ENCODE assay signal across 9 mouse cellular contexts in genomic region chr6:71803609-71804008, GRCm38 (mm10). TPM values are rescaled to one million over a fixed set of nuclear protein-coding genes. Genes with fewer than 3 reads are reported as not detected.
DNase-seq lines count a peak whose midpoint lies in the region; ATAC-seq lines count a peak whose summit lies in the region.
"Had no signal": no experiment of that assay in that cellular context is flagged by ENCODE, and none has a peak within 500 bp of the region (broad histone marks: within the 10 kb centered on the region; RNA-seq: fewer than 3 reads in every experiment).

No protein-coding gene starts in this region.

- H3K36me3 ChIP-seq in heart, embryonic 13.5 days: peaks cover 16% of the 10 kb centered on the region; the same call in 1 of the 2 replicates
- no peaks in the 10 kb centered on the region for H3K36me3 ChIP-seq in liver, embryonic 15.5 days (replicated peaks)
- H3K36me3 ChIP-seq in liver, embryonic 12.5 days: no peaks in the 10 kb centered on the region
- peaks cover 25% of the 10 kb centered on the region for H3K36me3 ChIP-seq in hindbrain, embryonic 15.5 days
- H3K36me3 ChIP-seq in neural tube, embryonic 13.5 days: peaks cover 51% of the 10 kb centered on the region

- peak overlapping the region; percentile 83 for H3K27ac ChIP-seq in heart, embryonic 13.5 days (replicated peaks)
- 0 out of 2 replicates have a peak overlapping the region, but pooled peaks have one; percentile 14 for H3K27ac ChIP-seq in liver, embryonic 15.5 days (replicated peaks)
- no peak overlapping the region; the same call in 1 of the 2 replicates for H3K27ac ChIP-seq in liver, embryonic 12.5 days
- peak overlapping the region; percentile 43; the same call in 1 of the 2 replicates for H3K27ac ChIP-seq in hindbrain, embryonic 15.5 days (replicated peaks)
- H3K27ac ChIP-seq in neural tube, embryonic 13.5 days (replicated peaks): peak overlapping the region; percentile 38; the same call in 1 of the 2 replicates

- H3K9me3 ChIP-seq in heart, embryonic 13.5 days: no peaks in the 10 kb centered on the region
- H3K9me3 ChIP-seq in liver, embryonic 15.5 days (replicated peaks): no peaks in the 10 kb centered on the region
- no peaks in the 10 kb centered on the region for H3K9me3 ChIP-seq in liver, embryonic 12.5 days (replicated peaks)
- H3K9me3 ChIP-seq in hindbrain, embryonic 15.5 days: no peaks in the 10 kb centered on the region
- H3K9me3 ChIP-seq in neural tube, embryonic 13.5 days: no peaks in the 10 kb centered on the region
- H3K9me3 ChIP-seq: megakaryocyte, embryonic 14.5 days had no signal

- intact Hi-C loops in heart, postnatal 25 days (cut with DNase I): loop anchor here (2.0 to 10.0 kb wide), 4 partner anchors 171 to 637 kb away; partner anchors contain the start of genes Kdm3a and Rnf103

- ATAC-seq in heart, embryonic 13.5 days (ENCODE audit: extremely low read depth, insufficient number of reproducible peaks, low FRiP score, low TSS enrichment): no peak
- ATAC-seq in liver, embryonic 15.5 days (ENCODE audit: insufficient read depth): no peak
- ATAC-seq in liver, embryonic 12.5 days: no peak
- peak; percentile 23; the same call in 1 of the 2 replicates for ATAC-seq in hindbrain, embryonic 15.5 days (ENCODE audit: low FRiP score, low read depth)
- peak; percentile 38 for ATAC-seq in neural tube, embryonic 13.5 days (ENCODE audit: low read depth)

- no peak for DNase-seq in heart, postnatal 25 days (ENCODE audit: low spot score)
- DNase-seq in thymus, postnatal 0 days (ENCODE audit: low spot score): no peak
- DNase-seq in retina, embryonic 14.5 days (ENCODE audit: low spot score): no peak

- no peak overlapping the region for H3K4me3 ChIP-seq in heart, embryonic 13.5 days
- no peak overlapping the region for H3K4me3 ChIP-seq in liver, embryonic 15.5 days (replicated peaks)
- no peak overlapping the region for H3K4me3 ChIP-seq in liver, embryonic 12.5 days
- no peak overlapping the region for H3K4me3 ChIP-seq in hindbrain, embryonic 15.5 days
- no peak overlapping the region for H3K4me3 ChIP-seq in neural tube, embryonic 13.5 days

- H3K9ac ChIP-seq in heart, embryonic 13.5 days: no peak overlapping the region
- no peak overlapping the region for H3K9ac ChIP-seq in liver, embryonic 15.5 days
- no peak overlapping the region for H3K9ac ChIP-seq in liver, embryonic 12.5 days
- H3K9ac ChIP-seq in hindbrain, embryonic 15.5 days: no peak overlapping the region
- H3K9ac ChIP-seq in neural tube, embryonic 13.5 days: no peak overlapping the region

- H3K4me2 ChIP-seq in heart, embryonic 13.5 days: no peak overlapping the region
- H3K4me2 ChIP-seq in liver, embryonic 15.5 days: no peak overlapping the region
- no peak overlapping the region for H3K4me2 ChIP-seq in liver, embryonic 12.5 days
- H3K4me2 ChIP-seq in hindbrain, embryonic 15.5 days: no peak overlapping the region
- H3K4me2 ChIP-seq in neural tube, embryonic 13.5 days: no peak overlapping the region

- WGBS in heart, embryonic 13.5 days: 88% methylated on average over 1 of the region's 1 CpGs
- 92% methylated on average over 1 of the region's 1 CpGs for WGBS in liver, embryonic 15.5 days (ENCODE audit: insufficient replicate concordance)
- 89% methylated on average over 1 of the region's 1 CpGs for WGBS in liver, embryonic 12.5 days (ENCODE audit: insufficient replicate concordance)
- WGBS in hindbrain, embryonic 15.5 days: 83% methylated on average over 1 of the region's 1 CpGs
- 79% methylated on average over 1 of the region's 1 CpGs for WGBS in neural tube, embryonic 13.5 days

- peaks cover 34% of the 10 kb centered on the region for H3K4me1 ChIP-seq in heart, embryonic 13.5 days
- peaks cover 49% of the 10 kb centered on the region for H3K4me1 ChIP-seq in liver, embryonic 15.5 days (replicated peaks)
- peaks cover 47% of the 10 kb centered on the region for H3K4me1 ChIP-seq in liver, embryonic 12.5 days
- no peaks in the 10 kb centered on the region; the same call in 1 of the 2 replicates for H3K4me1 ChIP-seq in hindbrain, embryonic 15.5 days (replicated peaks)
- H3K4me1 ChIP-seq in neural tube, embryonic 13.5 days (replicated peaks): peaks cover 7% of the 10 kb centered on the region

- no peaks in the 10 kb centered on the region for H3K27me3 ChIP-seq in heart, embryonic 13.5 days (replicated peaks)
- H3K27me3 ChIP-seq in liver, embryonic 15.5 days: no peaks in the 10 kb centered on the region
- no peaks in the 10 kb centered on the region for H3K27me3 ChIP-seq in liver, embryonic 12.5 days (replicated peaks)
- H3K27me3 ChIP-seq in hindbrain, embryonic 15.5 days: no peaks in the 10 kb centered on the region
- H3K27me3 ChIP-seq in neural tube, embryonic 13.5 days: no peaks in the 10 kb centered on the region

RNA-seq across cellular contexts. Expression of gene Mrpl35, which starts 23.2 kb away (rescaled TPM):
- 53.1 and 60.9 TPM in 2 replicates for polyA plus RNA-seq in heart, embryonic 13.5 days (2015; fragmentation: Nextera tagmentation; extraction: Ambion mirVana)
- total RNA-seq in heart, postnatal 25 days (2021): 10 to 100 TPM; 54.6 to 58.2 TPM
- polyA plus RNA-seq in liver, embryonic 15.5 days (2015; fragmentation: Nextera tagmentation; extraction: Ambion mirVana): 51.4 and 56.5 TPM in 2 replicates
- polyA plus RNA-seq in liver, embryonic 12.5 days (2016; fragmentation: Nextera tagmentation; extraction: Ambion mirVana): 81.6 and 82.7 TPM in 2 replicates
- polyA plus RNA-seq in hindbrain, embryonic 15.5 days (2015; fragmentation: Nextera tagmentation; extraction: Ambion mirVana): 39.7 and 39.8 TPM in 2 replicates
- 44.9 and 47.9 TPM in 2 replicates for polyA plus RNA-seq in neural tube, embryonic 13.5 days (2015; fragmentation: Nextera tagmentation; extraction: Ambion mirVana)
- polyA plus RNA-seq in thymus, postnatal 0 days (2015; fragmentation: Nextera tagmentation; extraction: Ambion mirVana): 87.0 and 95.4 TPM in 2 replicates

RNA-seq across cellular contexts. Expression of gene Immt, which starts 27.5 kb away (rescaled TPM):
- polyA plus RNA-seq in heart, embryonic 13.5 days (2015; fragmentation: Nextera tagmentation; extraction: Ambion mirVana): 276 and 320 TPM in 2 replicates
- total RNA-seq in heart, postnatal 25 days (2021): 100 to 1,000 TPM; 613 to 617 TPM
- polyA plus RNA-seq in liver, embryonic 15.5 days (2015; fragmentation: Nextera tagmentation; extraction: Ambion mirVana): 121 and 123 TPM in 2 replicates
- polyA plus RNA-seq in liver, embryonic 12.5 days (2016; fragmentation: Nextera tagmentation; extraction: Ambion mirVana): 156 and 176 TPM in 2 replicates
- polyA plus RNA-seq in hindbrain, embryonic 15.5 days (2015; fragmentation: Nextera tagmentation; extraction: Ambion mirVana): 154 and 160 TPM in 2 replicates
- polyA plus RNA-seq in neural tube, embryonic 13.5 days (2015; fragmentation: Nextera tagmentation; extraction: Ambion mirVana): 153 and 160 TPM in 2 replicates
- polyA plus RNA-seq in thymus, postnatal 0 days (2015; fragmentation: Nextera tagmentation; extraction: Ambion mirVana): 151 and 157 TPM in 2 replicates

Comparison
In these comparisons a context has a peak if more than half of its experiments do, and no peak if none do; other contexts are left out.
1. ATAC-seq: peak in hindbrain, embryonic 15.5 days (single experiment) and neural tube, embryonic 13.5 days (single experiment); none in heart, embryonic 13.5 days (single experiment), liver, embryonic 15.5 days (single experiment) and liver, embryonic 12.5 days (single experiment).